Mouse (Mus musculus): ENCODE measurements at regions not wholly inside any gene's neighbourhood (a gene's known extent, or its start where the extent isn't known, plus 50 kb on each side); places are given as distances from the start of the nearest gene placed in this dataset.

GRCm38 (mm10) chr13:44099511-44099910 lies 314.9 kb downstream of the Cd83 start:
- TF ChIP-seq CTCF (IDR thresholded peaks at IDR 0.05; ENCODE audit: insufficient read depth, low read length) (no peak), POLR2A (IDR thresholded peaks at IDR 0.05; ENCODE audit: borderline replicate concordance, extremely low read depth, low read depth, low read length) (no peak)

All from lung, adult 2 months (tissue).